Mouse (Mus musculus): Measurements from ENCODE around the gene Syt1. TPM values are rescaled to one million over a fixed set of nuclear protein-coding genes. Genes with fewer than 3 reads are reported as not detected.

Gene Syt1
- total RNA-seq, 2 experiments from 2014 or later = 1,179 to 1,188 TPM

DNA sequence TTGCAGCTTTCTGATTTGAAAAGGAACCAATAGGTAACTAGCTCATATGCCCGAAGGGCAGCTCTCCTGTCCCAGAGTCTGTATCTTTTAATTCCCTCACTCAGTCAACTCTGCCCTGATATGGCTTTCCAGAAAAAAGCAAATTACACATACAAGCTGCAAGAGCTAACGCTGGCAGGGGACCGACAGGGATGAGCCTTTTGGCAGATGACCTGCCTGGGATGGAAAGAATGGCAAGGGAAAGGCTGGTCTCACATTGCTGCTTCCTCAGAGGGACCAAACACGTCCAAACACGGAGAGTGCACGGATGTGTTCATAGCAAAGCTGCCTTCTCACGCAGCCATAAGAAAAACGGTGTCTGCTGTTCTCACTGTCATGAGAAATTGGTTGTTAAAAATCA is 58.6 kb downstream of the Syt1 start:
- Histone ChIP-seq H3K27ac (peak overlapping the region; percentile 15; the same call in 1 of the 2 replicates), H3K4me3 (no peak overlapping the region)
- intact Hi-C loops (cut with DNase I) = no loop called here
- DNase-seq (ENCODE audit: extremely low spot score in 1 of 2, low spot score in 2 of 2) = no peak
- no peak for TF ChIP-seq CTCF (IDR thresholded peaks at IDR 0.05)

DNA sequence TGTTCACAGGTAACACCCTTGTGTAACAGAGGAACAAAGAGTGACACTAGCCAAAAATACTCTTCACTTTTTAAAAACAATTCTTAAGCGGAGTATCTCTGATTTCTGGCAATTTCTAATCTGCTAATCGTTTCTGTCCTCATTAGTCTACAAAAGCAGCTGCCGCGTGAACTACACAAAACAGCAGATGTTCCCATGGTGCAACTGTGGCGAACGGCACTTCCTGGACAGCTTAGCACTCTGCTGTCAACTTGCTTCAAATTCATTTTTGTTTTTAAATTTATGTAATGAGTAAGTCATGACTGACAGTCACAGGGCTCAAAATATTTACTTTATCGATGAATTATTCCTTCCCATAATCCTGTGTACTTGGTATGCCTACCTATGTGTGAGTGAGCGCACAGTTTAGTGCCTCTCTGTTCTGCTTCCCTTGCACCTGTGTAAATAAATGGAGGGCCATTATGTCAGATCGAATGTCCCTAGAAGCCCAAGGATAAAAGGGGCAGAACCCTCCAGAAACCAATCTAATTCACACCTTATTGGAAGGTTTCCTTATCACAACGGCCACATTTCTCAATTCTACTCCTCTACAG is 73.8 kb downstream of the Syt1 start:
- intact Hi-C loops (cut with DNase I) = no loop called here
- peak overlapping the region; percentile 40; the same call in 1 of the 2 replicates for H3K27ac ChIP-seq
- no peak for DNase-seq (ENCODE audit: extremely low spot score in 1 of 2, low spot score in 2 of 2)
- TF ChIP-seq CTCF (IDR thresholded peaks at IDR 0.05) = no peak
- no peak overlapping the region for H3K4me3 ChIP-seq

DNA sequence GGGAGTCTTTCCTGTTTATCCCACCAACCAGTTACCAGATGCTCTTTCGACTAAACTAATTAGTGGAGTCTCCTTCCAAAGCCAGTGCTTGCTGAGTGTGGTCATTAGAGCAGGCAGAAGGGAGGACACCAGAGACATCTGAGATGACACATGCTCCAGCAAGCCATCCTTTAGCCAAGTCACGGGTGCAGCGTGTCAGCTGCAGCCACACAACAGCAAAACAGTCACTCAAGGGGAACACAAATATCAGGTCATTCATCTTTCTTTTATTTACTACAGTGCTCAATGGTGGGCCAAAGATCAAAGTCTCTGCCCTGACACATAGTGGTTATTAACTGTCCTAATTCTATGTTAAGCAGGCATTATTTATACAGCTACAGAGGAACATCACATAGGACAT is 80.5 kb downstream of the Syt1 start:
- intact Hi-C loops (cut with DNase I) = no loop called here
- no peak for DNase-seq (ENCODE audit: extremely low spot score in 1 of 2, low spot score in 2 of 2)
- Histone ChIP-seq H3K27ac (peak overlapping the region; percentile 4; the same call in 1 of the 2 replicates), H3K4me3 (no peak overlapping the region)
- no peak for TF ChIP-seq CTCF (IDR thresholded peaks at IDR 0.05)

DNA sequence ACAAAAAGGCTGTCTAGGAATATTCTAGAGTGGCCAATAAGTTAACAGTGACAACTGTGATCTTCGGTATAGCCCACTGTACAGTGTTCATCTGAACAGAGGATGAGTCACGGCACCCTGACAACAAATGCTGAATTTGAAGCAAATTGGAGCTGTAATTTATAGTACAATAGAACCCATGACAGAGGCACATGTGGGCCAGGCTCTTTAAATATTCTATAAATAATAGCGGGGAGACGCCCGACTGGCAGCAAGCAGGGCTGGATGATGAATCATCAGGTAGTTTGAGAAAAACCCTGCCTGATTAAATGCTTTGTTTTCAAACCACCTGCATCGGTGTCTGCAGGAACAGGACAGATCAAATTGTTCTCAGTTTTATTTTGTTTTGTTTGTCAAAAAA is 81.1 kb downstream of the Syt1 start:
- H3K4me3 ChIP-seq = no peak overlapping the region
- peak overlapping the region; percentile 15 for H3K27ac ChIP-seq
- intact Hi-C loops (cut with DNase I) = no loop called here
- TF ChIP-seq CTCF (IDR thresholded peaks at IDR 0.05) = no peak
- DNase-seq (ENCODE audit: extremely low spot score in 1 of 2, low spot score in 2 of 2) = peak in 1 of 2 experiments; percentile 41

DNA sequence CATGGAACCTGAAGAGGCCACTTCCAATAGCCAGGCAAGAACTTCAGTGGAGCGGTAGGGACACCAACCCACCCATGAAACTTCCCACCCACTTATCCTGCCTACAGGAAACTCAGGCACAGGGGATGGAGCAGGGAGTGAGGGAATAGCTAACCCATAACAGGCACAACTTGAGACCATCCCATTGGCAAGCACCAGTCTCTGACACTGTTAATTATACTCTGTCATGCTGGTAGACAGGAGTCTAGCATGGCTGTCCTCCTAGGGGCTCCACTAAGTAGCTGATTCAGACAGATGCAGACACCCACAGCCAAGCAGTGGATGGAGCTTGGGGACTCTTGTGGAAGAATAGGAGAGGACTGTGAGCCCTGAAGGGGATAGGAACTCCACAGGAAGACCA is 105.5 kb downstream of the Syt1 start:
- Histone ChIP-seq H3K4me3 (no peak overlapping the region), H3K27ac (no peak overlapping the region)
- no peak for DNase-seq (ENCODE audit: extremely low spot score in 1 of 2, low spot score in 2 of 2)
- intact Hi-C loops (cut with DNase I) = no loop called here
- TF ChIP-seq CTCF (IDR thresholded peaks at IDR 0.05) = no peak

DNA sequence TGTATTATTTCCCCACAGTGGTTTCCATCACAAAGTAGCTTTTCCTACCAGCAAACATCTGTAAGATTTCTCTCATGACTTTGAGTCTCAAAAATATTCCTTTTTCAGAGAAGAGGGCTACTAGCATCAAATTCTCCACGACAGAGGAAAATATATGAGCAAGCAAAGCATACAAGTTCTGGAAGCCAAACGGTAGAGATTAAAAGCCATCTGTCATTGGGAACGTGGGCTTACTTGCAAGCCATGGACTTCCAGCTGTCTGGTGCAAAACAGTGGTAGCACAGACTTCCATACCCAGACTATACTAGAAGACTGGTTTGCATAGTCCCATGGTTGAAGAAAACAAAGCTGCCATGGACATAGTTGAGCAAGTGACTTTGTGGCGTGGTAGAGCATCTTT is 106.4 kb downstream of the Syt1 start:
- intact Hi-C loops (cut with DNase I) = no loop called here
- Histone ChIP-seq H3K27ac (no peak overlapping the region), H3K4me3 (no peak overlapping the region)
- TF ChIP-seq CTCF (IDR thresholded peaks at IDR 0.05) = no peak
- no peak for DNase-seq (ENCODE audit: extremely low spot score in 1 of 2, low spot score in 2 of 2)

DNA sequence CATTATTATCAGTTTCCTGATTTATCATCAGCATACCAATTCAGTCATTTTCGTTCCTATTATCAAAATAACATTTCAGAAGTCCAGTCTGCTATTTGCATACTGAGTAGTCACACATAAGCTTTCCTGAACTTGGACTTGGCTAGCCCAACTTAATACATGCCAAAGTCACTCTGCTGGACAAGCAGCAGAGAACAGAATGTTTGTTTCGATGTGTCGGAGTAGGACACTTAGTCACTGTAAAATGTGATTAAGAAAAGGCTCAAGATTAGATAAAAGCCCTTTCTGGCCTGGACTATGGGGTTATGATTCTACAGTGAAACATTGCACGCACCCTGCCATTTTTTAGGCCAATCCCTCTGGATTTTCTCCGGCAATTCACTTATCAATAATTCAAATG is 114.3 kb downstream of the Syt1 start:
- no peak for DNase-seq (ENCODE audit: extremely low spot score in 1 of 2, low spot score in 2 of 2)
- Histone ChIP-seq H3K27ac (no peak overlapping the region), H3K4me3 (no peak overlapping the region)
- TF ChIP-seq CTCF (IDR thresholded peaks at IDR 0.05) = no peak
- intact Hi-C loops (cut with DNase I) = no loop called here

DNA sequence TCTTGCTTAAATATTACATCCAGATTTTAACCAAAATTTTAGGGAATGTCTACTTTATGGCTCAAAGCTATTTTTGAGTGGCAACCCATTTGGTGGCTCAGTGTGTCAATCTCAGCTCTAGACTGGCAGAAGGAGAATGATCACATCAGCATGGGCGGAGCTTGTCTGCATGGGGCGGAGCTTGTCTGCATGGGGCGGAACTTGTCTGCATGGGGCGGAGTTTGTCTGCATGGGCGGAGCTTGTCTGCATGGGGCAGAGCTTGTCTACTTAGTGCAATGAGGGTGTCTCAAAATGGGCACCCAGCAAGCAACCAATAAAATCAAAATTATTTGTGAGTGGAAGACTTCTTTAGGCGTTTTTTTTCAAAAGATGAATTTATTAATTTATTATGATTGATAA is 117.5 kb downstream of the Syt1 start:
- no peak for TF ChIP-seq CTCF (IDR thresholded peaks at IDR 0.05)
- Histone ChIP-seq H3K27ac (no peak overlapping the region), H3K4me3 (no peak overlapping the region)
- intact Hi-C loops (cut with DNase I) = no loop called here
- no peak for DNase-seq (ENCODE audit: extremely low spot score in 1 of 2, low spot score in 2 of 2)

DNA sequence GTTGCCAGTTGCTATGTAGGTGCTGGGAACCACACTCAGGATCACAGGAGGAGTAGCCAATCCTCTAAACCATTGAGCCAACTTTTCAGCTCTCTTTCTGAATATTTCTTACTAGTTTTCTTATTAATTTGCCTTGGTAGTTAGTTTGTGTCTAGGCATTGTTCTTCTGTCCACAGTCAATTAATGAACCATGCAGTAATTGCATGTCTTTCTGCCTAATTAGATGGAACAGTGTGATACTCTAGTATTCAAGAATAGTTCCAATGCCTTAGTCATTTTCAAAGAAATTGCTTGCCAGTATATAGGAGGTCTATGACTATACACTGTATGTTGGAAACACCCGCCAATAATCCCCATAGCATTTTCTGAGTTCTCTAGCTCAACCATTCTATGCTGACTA is 118.3 kb downstream of the Syt1 start:
- no peak for TF ChIP-seq CTCF (IDR thresholded peaks at IDR 0.05)
- no peak overlapping the region for H3K4me3 ChIP-seq
- no peak overlapping the region for H3K27ac ChIP-seq
- no peak for DNase-seq (ENCODE audit: extremely low spot score in 1 of 2, low spot score in 2 of 2)
- intact Hi-C loops (cut with DNase I) = no loop called here

DNA sequence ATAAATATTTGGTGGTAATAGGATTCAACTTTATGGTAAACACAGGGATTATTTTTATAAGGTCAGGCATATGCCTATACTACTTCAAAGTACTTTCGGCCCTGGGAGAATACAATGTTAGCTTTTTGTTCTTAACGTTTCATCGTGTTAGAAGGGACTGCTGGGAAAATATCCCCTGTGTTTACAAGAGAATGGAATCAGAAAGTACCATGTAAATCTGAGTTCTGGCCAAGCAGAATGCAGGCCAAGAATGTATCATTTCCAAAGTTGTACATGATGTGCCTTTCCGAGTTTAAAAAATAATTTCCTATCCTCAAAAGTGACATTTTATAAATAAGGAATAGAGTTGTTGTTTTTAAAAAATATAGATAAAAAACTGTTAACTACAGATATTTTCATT is 121.7 kb downstream of the Syt1 start:
- intact Hi-C loops (cut with DNase I) = no loop called here
- no peak for TF ChIP-seq CTCF (IDR thresholded peaks at IDR 0.05)
- DNase-seq (ENCODE audit: extremely low spot score in 1 of 2, low spot score in 2 of 2) = no peak
- no peak overlapping the region for H3K4me3 ChIP-seq
- no peak overlapping the region for H3K27ac ChIP-seq

DNA sequence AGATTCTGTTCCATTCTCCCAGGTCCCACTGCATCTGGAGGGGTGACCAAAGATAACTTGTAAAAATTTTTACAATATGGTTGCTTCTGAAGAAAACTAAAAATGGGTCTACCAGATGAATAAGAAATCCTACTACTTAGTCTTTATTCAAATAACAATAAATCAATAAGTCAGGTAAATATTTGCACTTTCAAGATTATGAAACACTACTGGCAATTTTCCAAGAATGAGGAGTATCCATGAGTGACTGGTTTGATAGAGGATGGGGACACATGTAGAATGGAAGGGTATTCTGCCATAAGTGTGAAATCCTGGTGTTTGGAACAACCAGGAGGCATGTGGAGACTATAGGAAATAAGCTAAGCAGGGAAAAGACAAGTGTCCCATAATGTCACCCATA is 124.0 kb downstream of the Syt1 start:
- intact Hi-C loops (cut with DNase I) = no loop called here
- Histone ChIP-seq H3K27ac (no peak overlapping the region), H3K4me3 (no peak overlapping the region)
- DNase-seq (ENCODE audit: extremely low spot score in 1 of 2, low spot score in 2 of 2) = no peak
- no peak for TF ChIP-seq CTCF (IDR thresholded peaks at IDR 0.05)

DNA sequence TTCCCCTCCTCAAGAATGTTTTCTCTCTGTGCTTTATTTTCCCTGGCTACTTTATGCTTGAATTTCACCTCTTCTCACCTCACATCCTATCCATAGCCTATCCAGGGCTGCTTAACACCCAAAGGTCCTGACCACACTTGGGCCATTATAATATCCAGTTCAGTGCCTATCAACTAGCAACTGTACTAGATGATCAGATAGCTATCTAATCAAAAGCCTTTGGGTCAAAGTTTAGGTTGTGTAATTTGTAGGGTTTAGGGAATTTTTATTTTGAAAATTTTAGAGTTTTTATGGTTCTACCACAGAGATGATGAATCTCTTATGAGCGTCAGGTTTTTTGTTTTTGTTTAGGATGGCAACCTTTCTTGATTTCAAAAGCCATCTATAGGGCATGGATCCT is 125.0 kb downstream of the Syt1 start:
- no peak for TF ChIP-seq CTCF (IDR thresholded peaks at IDR 0.05)
- intact Hi-C loops (cut with DNase I) = no loop called here
- no peak for DNase-seq (ENCODE audit: extremely low spot score in 1 of 2, low spot score in 2 of 2)
- no peak overlapping the region for H3K27ac ChIP-seq
- no peak overlapping the region for H3K4me3 ChIP-seq

DNA sequence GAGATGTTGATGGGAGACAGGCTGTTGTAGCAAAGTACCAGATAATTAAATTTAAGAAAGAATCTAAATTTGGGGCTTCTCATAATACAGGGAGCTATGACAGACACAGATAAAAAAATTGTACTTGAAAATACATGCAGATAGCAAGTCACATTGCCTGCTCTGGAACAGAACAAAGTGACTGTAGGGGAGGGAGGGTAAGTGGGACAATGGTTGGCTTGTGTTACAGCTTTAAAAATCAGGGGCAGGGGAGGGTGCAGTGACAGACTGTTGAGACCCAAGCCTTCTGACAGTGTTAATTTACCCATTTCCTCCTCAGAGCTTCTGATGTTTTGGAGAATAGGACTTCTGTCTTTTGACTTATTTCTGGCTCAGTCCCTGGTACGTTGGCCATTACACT is 126.3 kb downstream of the Syt1 start:
- no peak for DNase-seq (ENCODE audit: extremely low spot score in 1 of 2, low spot score in 2 of 2)
- intact Hi-C loops (cut with DNase I) = no loop called here
- no peak overlapping the region for H3K4me3 ChIP-seq
- no peak for TF ChIP-seq CTCF (IDR thresholded peaks at IDR 0.05)
- no peak overlapping the region for H3K27ac ChIP-seq

Measured in left cerebral cortex, adult 2 months (tissue).